Mouse (Mus musculus) spleen, adult 2 months (tissue): ENCODE results near the gene Card14. TPM values are rescaled to one million over a fixed set of nuclear protein-coding genes. Genes with fewer than 3 reads are reported as not detected.
A peak's percentile ranks its signal among the peaks of the same experiment; 100 is the strongest.

Experiments
- DNase-seq, 2 experiments: peaks; one replicate each; pipeline versions ENCODE4 v3.0.0 to v3.0.0-alpha.2; 2012 to 2021; ENCODE audit warnings: low spot score in 2 of 2, low read depth in 1 of 2
- H3K27ac ChIP-seq: fragments of 200-500 bp; 2 replicates; pipeline ENCODE4 v1.5.1; 2012; ENCODE audit warnings: low read length, inconsistent platforms; ENCODE audit not compliant: insufficient read depth
- H3K27me3 ChIP-seq: fragments of 200-500 bp; 2 replicates; pipeline ENCODE4 v1.6.1; 2012; ENCODE audit warnings: mild to moderate bottlenecking, moderate library complexity, low read length, inconsistent platforms; ENCODE audit not compliant: control insufficient read depth, insufficient read depth
- H3K36me3 ChIP-seq: fragments of 200-500 bp; 2 replicates; pipeline ENCODE4 v1.6.1; 2012; ENCODE audit warnings: mild to moderate bottlenecking, low read length, inconsistent platforms; ENCODE audit not compliant: control insufficient read depth, insufficient read depth
- H3K4me1 ChIP-seq: fragments of 200-500 bp; 2 replicates; pipeline ENCODE4 v1.6.1; 2011; ENCODE audit warnings: inconsistent platforms; ENCODE audit not compliant: control insufficient read depth, insufficient read depth, insufficient read length
- H3K4me3 ChIP-seq: fragments of 200-500 bp; 2 replicates; pipeline ENCODE4 v1.5.1; 2011; ENCODE audit warnings: mild to moderate bottlenecking, inconsistent platforms; ENCODE audit not compliant: insufficient read depth, insufficient read length; ENCODE audit errors: extremely low read depth
- CTCF ChIP-seq: fragments of 200-500 bp; IDR thresholded peaks from 2 replicates; pipeline ENCODE4 v1.5.1; 2011; ENCODE audit warnings: mild to moderate bottlenecking, inconsistent platforms; ENCODE audit not compliant: insufficient read depth, insufficient read length, insufficient replicate concordance; ENCODE audit errors: extremely low read depth
- POLR2A ChIP-seq: fragments of 200-500 bp; IDR thresholded peaks from 2 replicates; pipeline ENCODE4 v1.6.1; 2011; ENCODE audit warnings: low read depth, low read length, inconsistent platforms
- WGBS: fragments of 180-500 bp; shearing (Covaris S2); methylation state at CpG from one replicate; pipeline ENCODE4 v1.1.7; 2018; 5-methylcytosine and 5-hydroxymethylcytosine counted together
- polyA plus RNA-seq: library from polyadenylated mRNA; depleted of rRNA; stranded (reverse); fragments of >200 nt; gene quantifications from 2 replicates; pipeline ENCODE4 v1.2.3, GENCODE M21; 2012

Gene Card14
- polyA plus RNA-seq, 1 experiment: 0.02 TPM

GRCm38 (mm10) chr11:119339637-119340036 is 32.1 kb downstream of the Card14 start:
- no peak overlapping the region for H3K4me3 ChIP-seq
- H3K4me1 ChIP-seq: 0 out of 2 replicates have a peak, but pooled peaks cover 2% of the 10 kb centered on the region
- no peaks in the 10 kb centered on the region for H3K36me3 ChIP-seq
- no peaks in the 10 kb centered on the region for H3K27me3 ChIP-seq
- DNase-seq: peak; percentile 66 to 75
- no peak overlapping the region for H3K27ac ChIP-seq
- WGBS: 2% methylated on average over 5 of the region's 5 CpGs
- no peak for TF ChIP-seq POLR2A
- TF ChIP-seq CTCF: peak; percentile 62; the same call in 1 of the 2 replicates

- Histone ChIP-seq H3K36me3 (peaks cover 20% of the 10 kb centered on the region), H3K4me1 (peaks cover 7% of the 10 kb centered on the region; the same call in 1 of the 2 replicates), H3K27me3 (no peaks in the 10 kb centered on the region), H3K4me3 (no peak overlapping the region), H3K27ac (no peak overlapping the region)
- WGBS: 85% methylated on average over 8 of the region's 8 CpGs
- DNase-seq: no peak
- TF ChIP-seq POLR2A: no peak
- no peak for TF ChIP-seq CTCF
Observed at GRCm38 (mm10) chr11:119344178-119344577, 36.6 kb downstream of the Card14 start.

GRCm38 (mm10) chr11:119344865-119345264 is 37.3 kb downstream of the Card14 start:
- DNase-seq: no peak
- 21% methylated on average over 6 of the region's 6 CpGs for WGBS

GRCm38 (mm10) chr11:119347125-119347524 is 39.6 kb downstream of the Card14 start:
- WGBS: 53% methylated on average over 4 of the region's 4 CpGs
- DNase-seq: no peak
- TF ChIP-seq POLR2A (no peak), CTCF (no peak)
- H3K27ac ChIP-seq: no peak overlapping the region
- H3K4me1 ChIP-seq: peaks cover 11% of the 10 kb centered on the region; the same call in 1 of the 2 replicates
- H3K27me3 ChIP-seq: no peaks in the 10 kb centered on the region
- H3K4me3 ChIP-seq: no peak overlapping the region
- H3K36me3 ChIP-seq: peaks cover 29% of the 10 kb centered on the region

More at GRCm38 (mm10) chr11:119344865-119345264, 37.3 kb downstream of the Card14 start:
- TF ChIP-seq CTCF (no peak), POLR2A (no peak)
- Histone ChIP-seq H3K27me3 (no peaks in the 10 kb centered on the region), H3K4me1 (peaks cover 7% of the 10 kb centered on the region; the same call in 1 of the 2 replicates), H3K4me3 (no peak overlapping the region), H3K36me3 (peaks cover 24% of the 10 kb centered on the region), H3K27ac (no peak overlapping the region)

GRCm38 (mm10) chr11:119352113-119352512 is 44.5 kb downstream of the Card14 start:
- no peaks in the 10 kb centered on the region for H3K27me3 ChIP-seq
- DNase-seq: peak; percentile 21 to 40
- TF ChIP-seq CTCF (no peak), POLR2A (no peak)
- peak overlapping the region; percentile 52 for H3K27ac ChIP-seq
- WGBS: 17% methylated on average over 7 of the region's 7 CpGs
- H3K4me3 ChIP-seq: no peak overlapping the region
- peaks cover 17% of the 10 kb centered on the region for H3K36me3 ChIP-seq
- H3K4me1 ChIP-seq: peaks cover 26% of the 10 kb centered on the region; the same call in 1 of the 2 replicates

- no peak overlapping the region for H3K27ac ChIP-seq
- TF ChIP-seq CTCF: no peak
- no peak for TF ChIP-seq POLR2A
- no peak for DNase-seq
- H3K4me1 ChIP-seq: peaks cover 26% of the 10 kb centered on the region; the same call in 1 of the 2 replicates
- H3K27me3 ChIP-seq: no peaks in the 10 kb centered on the region
- WGBS: 79% methylated on average over 4 of the region's 4 CpGs
- no peak overlapping the region for H3K4me3 ChIP-seq
- H3K36me3 ChIP-seq: peaks cover 10% of the 10 kb centered on the region
Observed at GRCm38 (mm10) chr11:119353946-119354345, 46.4 kb downstream of the Card14 start.

GRCm38 (mm10) chr11:119354798-119355442 is 47.4 kb downstream of the Card14 start:
- peak; percentile 60 to 74 for DNase-seq
- peaks cover 26% of the 10 kb centered on the region; the same call in 1 of the 2 replicates for H3K4me1 ChIP-seq

More at GRCm38 (mm10) chr11:119354798-119355442, 47.4 kb downstream of the Card14 start:
- Histone ChIP-seq H3K27me3 (no peaks in the 10 kb centered on the region), H3K27ac (peak overlapping the region; percentile 88), H3K36me3 (peaks cover 5% of the 10 kb centered on the region), H3K4me3 (peak overlapping the region; percentile 78)
- 1% methylated on average over 23 of the region's 23 CpGs for WGBS
- TF ChIP-seq POLR2A (no peak; the same call in 1 of the 2 replicates), CTCF (no peak)
